Mouse (Mus musculus) limb, embryonic 12.5 days (tissue): ENCODE data around the gene Dlx2. TPM values are rescaled to one million over a fixed set of nuclear protein-coding genes. Genes with fewer than 3 reads are reported as not detected.

ENCODE experiments used
- ATAC-seq: fragments of 200-750 bp; cut with Nextera tagmentation; 2 replicates; pipeline ENCODE4 v1.8.0; 2017; ENCODE audit warnings: low read depth, moderate TSS enrichment; ENCODE audit not compliant: insufficient number of reproducible peaks, insufficient read depth, low FRiP score, low TSS enrichment
- H3K27ac ChIP-seq: fragments of 300-500 bp; sonication (generic); 2 replicates; pipeline ENCODE4 v1.5.1; 2016; ENCODE audit warnings: mild to moderate bottlenecking, moderate library complexity
- H3K27me3 ChIP-seq: fragments of 300-500 bp; sonication (generic); 2 replicates; pipeline ENCODE4 v1.6.1; 2016; ENCODE audit warnings: mild to moderate bottlenecking, moderate library complexity
- H3K36me3 ChIP-seq: fragments of 300-500 bp; sonication (generic); 2 replicates; pipeline ENCODE4 v1.6.1; 2016; ENCODE audit warnings: mild to moderate bottlenecking, moderate library complexity
- H3K4me1 ChIP-seq: fragments of 300-500 bp; sonication (generic); replicated peaks from 2 replicates; pipeline ENCODE4 v1.6.1; 2016
- H3K4me2 ChIP-seq: fragments of 300-500 bp; sonication (generic); 2 replicates; pipeline ENCODE4 v1.6.1; 2016; ENCODE audit warnings: mild to moderate bottlenecking, moderate library complexity
- H3K4me3 ChIP-seq: fragments of 300-500 bp; sonication (generic); replicated peaks from 2 replicates; pipeline ENCODE4 v1.5.1; 2016; ENCODE audit warnings: mild to moderate bottlenecking
- H3K9ac ChIP-seq: fragments of 300-500 bp; sonication (generic); replicated peaks from 2 replicates; pipeline ENCODE4 v1.6.1; 2016; ENCODE audit warnings: mild to moderate bottlenecking, moderate library complexity
- H3K9me3 ChIP-seq: fragments of 300-500 bp; sonication (generic); 2 replicates; pipeline ENCODE4 v1.6.1; 2016; ENCODE audit warnings: mild to moderate bottlenecking, moderate library complexity
- WGBS: fragments of 180-500 bp; shearing (Covaris S2); methylation state at CpG from one replicate; pipeline ENCODE4 v1.1.7; 2016; 5-methylcytosine and 5-hydroxymethylcytosine counted together
- polyA plus RNA-seq: library from polyadenylated mRNA; unstranded; fragments of >200 nt; fragmentation: Nextera tagmentation; extraction: Ambion mirVana; gene quantifications from 2 replicates; pipeline ENCODE4 v1.2.1, GENCODE M21; 2016

Dlx2 gene
- polyA plus RNA-seq, 1 experiment from 2014 or later, result 7.0 TPM

DNA sequence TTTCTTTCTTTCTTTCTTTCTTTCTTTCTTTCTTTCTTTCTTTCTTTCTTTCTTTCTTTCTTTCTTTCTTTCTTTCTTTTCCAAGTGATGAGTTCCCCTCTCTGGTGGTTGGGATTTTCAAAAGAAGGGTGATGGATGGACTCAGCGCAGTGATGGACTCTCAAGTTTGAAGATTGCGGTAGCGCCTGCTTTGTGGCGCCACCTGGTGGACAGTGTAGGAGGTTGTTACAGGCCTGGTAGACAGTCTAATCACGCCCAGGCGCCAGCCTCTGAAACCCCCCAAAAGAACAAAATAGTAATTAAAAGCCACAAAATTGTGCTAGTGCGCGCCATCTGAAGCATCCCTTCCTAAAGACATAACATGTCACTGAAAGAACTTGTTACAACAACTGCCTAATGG is 1.3 kb upstream of the Dlx2 start:
- H3K9me3 ChIP-seq, result no peaks in the 10 kb centered on the region
- H3K4me2 ChIP-seq, result peak overlapping the region; percentile 13; the same call in 1 of the 2 replicates
- no peak overlapping the region for H3K4me3 ChIP-seq
- H3K4me1 ChIP-seq, result peaks cover 45% of the 10 kb centered on the region
- H3K27ac ChIP-seq, result no peak overlapping the region
- H3K36me3 ChIP-seq, result no peaks in the 10 kb centered on the region
- H3K9ac ChIP-seq, result no peak overlapping the region
- 1% methylated on average over 8 of the region's 8 CpGs for WGBS
- ATAC-seq, result no peak
- H3K27me3 ChIP-seq, result peaks cover 90% of the 10 kb centered on the region

DNA sequence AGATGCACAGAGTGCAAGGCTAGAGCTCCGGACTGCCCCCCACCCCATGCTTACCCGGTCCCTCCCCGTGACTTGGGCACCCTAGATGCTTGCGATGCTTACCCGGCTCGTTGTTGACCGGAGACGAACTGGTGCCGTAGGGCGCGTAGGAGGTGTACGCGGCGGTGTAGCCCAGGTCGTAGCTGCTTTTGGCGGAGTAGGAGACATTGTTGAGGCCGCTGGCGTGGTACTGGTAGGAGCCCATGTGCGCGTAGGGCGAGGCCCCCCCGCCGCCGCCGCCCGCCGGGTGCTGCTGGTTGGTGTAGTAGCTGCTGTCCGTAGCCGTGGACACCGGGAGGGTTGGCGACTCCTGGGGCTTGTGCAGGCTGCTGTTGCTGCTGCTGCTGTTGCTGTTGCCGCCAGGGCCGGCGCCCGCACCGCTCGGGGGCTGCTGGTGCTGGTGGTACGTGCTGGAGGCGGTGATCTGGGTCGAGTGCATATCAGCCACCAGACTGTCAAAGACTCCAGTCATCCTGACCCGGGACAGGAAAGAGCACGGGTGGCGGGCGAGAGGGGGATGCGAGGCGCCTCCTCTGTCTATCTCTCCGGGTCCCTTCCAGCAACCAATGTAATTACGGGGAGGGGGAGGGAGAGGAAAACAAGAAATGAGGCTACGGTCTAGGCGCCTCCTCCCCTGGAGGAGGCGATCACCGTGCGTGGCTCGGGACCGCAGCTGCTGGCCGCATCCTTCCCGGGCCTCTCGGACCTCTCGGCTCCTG is 493 bp downstream of the Dlx2 start:
- Histone ChIP-seq H3K27ac (peak overlapping the region; percentile 45; the same call in 1 of the 2 replicates), H3K4me2 (peak overlapping the region; percentile 99), H3K36me3 (no peaks in the 10 kb centered on the region), H3K9me3 (no peaks in the 10 kb centered on the region), H3K4me1 (peaks cover 50% of the 10 kb centered on the region), H3K4me3 (peak overlapping the region; percentile 56), H3K27me3 (peaks cover 90% of the 10 kb centered on the region), H3K9ac (peak overlapping the region; percentile 44)
- ATAC-seq, result peak; percentile 30; the same call in 1 of the 2 replicates
- 1% methylated on average over 58 of the region's 59 CpGs for WGBS

GRCm38 (mm10) chr2:71545401-71545881 is 1.1 kb downstream of the Dlx2 start:
- no peak for ATAC-seq
- WGBS, result under 1% methylated on average over 32 of the region's 32 CpGs

DNA sequence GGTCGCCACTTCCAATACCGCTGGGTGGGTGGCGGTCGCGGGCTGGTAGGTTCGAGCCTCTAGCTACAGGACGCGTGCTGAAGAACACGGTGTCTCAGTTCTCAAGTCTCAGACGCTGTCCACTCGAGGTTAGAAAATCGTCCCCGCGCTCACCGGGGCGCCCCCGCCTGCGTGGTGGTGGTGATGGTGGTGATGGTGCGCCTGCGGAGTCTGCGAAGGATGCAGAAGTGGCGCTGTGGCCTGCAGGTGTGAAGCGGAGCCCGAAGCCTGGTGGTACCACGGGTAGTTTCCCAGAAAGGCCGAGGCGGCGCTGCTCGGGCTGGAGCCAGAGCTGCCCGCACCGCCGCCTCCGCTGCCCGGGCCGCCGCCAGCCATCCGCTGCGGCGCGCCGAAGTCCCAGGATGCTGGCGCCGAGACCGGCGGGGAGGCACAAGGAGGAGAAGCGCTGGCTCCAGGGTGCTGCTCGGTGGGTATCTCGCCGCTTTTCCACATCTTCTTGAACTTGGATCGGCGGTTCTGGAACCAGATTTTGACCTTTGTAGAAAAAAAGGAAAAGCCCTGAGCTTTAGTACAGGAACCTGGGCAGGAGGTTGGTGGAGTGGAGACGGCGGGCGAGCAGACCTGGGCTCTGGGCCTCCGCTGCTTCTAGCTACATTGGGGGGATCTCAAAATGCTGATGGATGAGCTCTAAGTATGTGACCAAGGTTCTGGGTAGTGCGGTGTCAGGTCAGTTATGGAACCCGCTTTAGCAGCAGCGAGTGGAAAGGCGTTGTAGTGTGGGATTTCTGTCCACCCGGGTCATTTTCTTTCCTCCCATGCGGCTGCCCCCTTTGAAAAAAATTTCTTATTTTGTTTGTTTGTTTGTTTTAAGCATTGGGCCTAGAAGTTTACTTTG is 1.9 kb downstream of the Dlx2 start:
- WGBS, result under 1% methylated on average over 59 of the region's 61 CpGs
- peaks cover 63% of the 10 kb centered on the region for H3K4me1 ChIP-seq
- no peak overlapping the region for H3K27ac ChIP-seq
- peaks cover 90% of the 10 kb centered on the region for H3K27me3 ChIP-seq
- ATAC-seq, result no peak
- no peaks in the 10 kb centered on the region for H3K9me3 ChIP-seq
- H3K36me3 ChIP-seq, result no peaks in the 10 kb centered on the region
- peak overlapping the region; percentile 56 for H3K4me3 ChIP-seq
- H3K9ac ChIP-seq, result peak overlapping the region; percentile 51
- H3K4me2 ChIP-seq, result peak overlapping the region; percentile 99

More at GRCm38 (mm10) chr2:71545401-71545881, 1.1 kb downstream of the Dlx2 start:
- Histone ChIP-seq H3K36me3 (no peaks in the 10 kb centered on the region), H3K4me3 (peak overlapping the region; percentile 56), H3K9me3 (no peaks in the 10 kb centered on the region), H3K27ac (peak overlapping the region; percentile 45; the same call in 1 of the 2 replicates), H3K4me1 (peaks cover 56% of the 10 kb centered on the region), H3K27me3 (peaks cover 90% of the 10 kb centered on the region), H3K9ac (peak overlapping the region; percentile 44), H3K4me2 (peak overlapping the region; percentile 99)

GRCm38 (mm10) chr2:71543948-71544347 is 2.6 kb downstream of the Dlx2 start:
- peak overlapping the region; percentile 56 for H3K4me3 ChIP-seq
- no peak for ATAC-seq
- peak overlapping the region; percentile 99 for H3K4me2 ChIP-seq
- H3K36me3 ChIP-seq, result no peaks in the 10 kb centered on the region
- H3K27me3 ChIP-seq, result peaks cover 90% of the 10 kb centered on the region
- WGBS, result under 1% methylated on average over 20 of the region's 20 CpGs
- peaks cover 65% of the 10 kb centered on the region for H3K4me1 ChIP-seq
- no peaks in the 10 kb centered on the region for H3K9me3 ChIP-seq
- H3K9ac ChIP-seq, result peak overlapping the region; percentile 51; the same call in 1 of the 2 replicates
- no peak overlapping the region for H3K27ac ChIP-seq

GRCm38 (mm10) chr2:71543531-71543930 is 3.0 kb downstream of the Dlx2 start:
- no peaks in the 10 kb centered on the region for H3K36me3 ChIP-seq
- H3K27me3 ChIP-seq, result peaks cover 90% of the 10 kb centered on the region
- H3K4me1 ChIP-seq, result peaks cover 69% of the 10 kb centered on the region
- ATAC-seq, result no peak
- H3K9ac ChIP-seq, result no peak overlapping the region
- H3K9me3 ChIP-seq, result no peaks in the 10 kb centered on the region
- H3K27ac ChIP-seq, result no peak overlapping the region
- peak overlapping the region; percentile 99; the same call in 1 of the 2 replicates for H3K4me2 ChIP-seq
- WGBS, result 4% methylated on average over 9 of the region's 9 CpGs
- H3K4me3 ChIP-seq, result peak overlapping the region; percentile 56

GRCm38 (mm10) chr2:71542816-71543301 is 3.7 kb downstream of the Dlx2 start:
- no peak for ATAC-seq
- Histone ChIP-seq H3K9ac (peak overlapping the region; percentile 52), H3K4me3 (peak overlapping the region; percentile 25), H3K27ac (no peak overlapping the region), H3K36me3 (no peaks in the 10 kb centered on the region), H3K4me1 (peaks cover 65% of the 10 kb centered on the region), H3K27me3 (peaks cover 91% of the 10 kb centered on the region), H3K9me3 (no peaks in the 10 kb centered on the region), H3K4me2 (peak overlapping the region; percentile 45)
- under 1% methylated on average over 29 of the region's 30 CpGs for WGBS

- Histone ChIP-seq H3K9me3 (no peaks in the 10 kb centered on the region), H3K4me1 (peaks cover 64% of the 10 kb centered on the region), H3K4me2 (peak overlapping the region; percentile 45; the same call in 1 of the 2 replicates), H3K4me3 (0 out of 2 replicates have a peak overlapping the region, but pooled peaks have one; percentile 25), H3K9ac (no peak overlapping the region), H3K27me3 (peaks cover 96% of the 10 kb centered on the region), H3K27ac (no peak overlapping the region), H3K36me3 (no peaks in the 10 kb centered on the region)
- no peak for ATAC-seq
- WGBS, result 3% methylated on average over 11 of the region's 11 CpGs
Measured at GRCm38 (mm10) chr2:71542227-71542815, 4.2 kb downstream of the Dlx2 start.

DNA sequence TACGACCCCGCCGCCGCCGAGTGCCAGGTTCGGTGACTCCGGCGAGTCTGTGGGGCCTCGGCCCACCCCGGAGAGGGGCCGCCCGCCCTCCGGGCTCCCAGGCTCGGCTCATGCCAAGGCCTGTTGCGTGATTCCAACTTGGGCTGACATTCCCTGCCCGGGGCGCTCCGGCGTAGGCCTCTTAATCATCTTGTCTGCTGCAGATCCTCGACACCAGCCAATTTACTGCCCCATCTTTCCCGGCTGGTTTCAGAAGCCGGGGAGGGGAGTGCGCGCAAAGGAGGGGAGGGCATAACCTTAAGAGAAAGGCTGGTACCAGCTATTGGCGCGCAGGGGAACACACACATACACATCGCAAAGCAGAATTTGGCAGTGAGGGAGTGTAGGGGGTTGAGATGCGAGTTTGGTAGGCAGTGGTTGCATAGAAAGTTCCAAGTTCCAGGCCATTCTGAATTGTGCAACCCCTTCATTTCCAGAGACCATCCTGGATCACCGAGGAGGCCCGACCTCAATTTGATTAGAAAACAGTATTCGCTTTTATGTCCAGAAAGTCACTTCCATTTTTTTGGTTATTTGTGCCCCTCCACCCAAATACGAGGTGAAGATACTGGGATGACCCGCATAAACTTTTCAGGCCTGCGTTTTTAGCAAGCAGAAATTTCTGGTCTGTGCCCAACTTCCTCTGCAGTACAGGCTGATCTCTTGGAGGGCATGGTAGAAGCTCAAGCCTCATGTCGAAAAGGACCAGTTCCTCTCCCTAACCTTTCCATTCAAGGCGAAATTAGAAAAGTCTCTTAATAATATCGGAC is 4.9 kb downstream of the Dlx2 start:
- peaks cover 98% of the 10 kb centered on the region for H3K27me3 ChIP-seq
- H3K36me3 ChIP-seq, result no peaks in the 10 kb centered on the region
- no peaks in the 10 kb centered on the region for H3K9me3 ChIP-seq
- peaks cover 61% of the 10 kb centered on the region for H3K4me1 ChIP-seq
- no peak overlapping the region for H3K27ac ChIP-seq
- under 1% methylated on average over 37 of the region's 37 CpGs for WGBS
- H3K4me2 ChIP-seq, result peak overlapping the region; percentile 49
- H3K9ac ChIP-seq, result no peak overlapping the region
- H3K4me3 ChIP-seq, result peak overlapping the region; percentile 28
- ATAC-seq, result peak; percentile 17; the same call in 1 of the 2 replicates
